Mouse (Mus musculus): ENCODE results near the gene Acadl.

DNA sequence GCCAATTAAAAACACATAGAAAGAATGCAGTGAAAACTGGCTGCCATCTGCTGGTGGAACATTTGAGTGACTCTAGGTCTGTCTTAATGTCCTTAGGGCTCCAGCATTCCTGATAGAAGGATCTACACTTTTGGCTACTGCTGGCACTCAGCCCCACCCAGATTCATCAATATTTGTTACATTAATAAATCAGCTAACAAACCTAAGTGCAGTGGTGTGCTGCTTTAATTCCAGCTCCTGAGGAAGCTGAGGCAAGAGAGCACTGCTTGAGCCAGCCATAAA, 32.7 kb upstream of the Acadl start:
- TF ChIP-seq CTCF (IDR thresholded peaks at IDR 0.05; ENCODE audit: extremely low read depth, insufficient read depth, low read length), result peak; percentile 52
- no peak for TF ChIP-seq POLR2A (IDR thresholded peaks at IDR 0.05; ENCODE audit: extremely low read depth, insufficient read depth, low read length)

Data from cortical plate, adult 2 months (tissue).